Mouse (Mus musculus): ENCODE measurements around the gene Cavin3. TPM values are rescaled to one million over a fixed set of nuclear protein-coding genes. Genes with fewer than 3 reads are reported as not detected.

Cavin3 gene
- 10 to 100 TPM; 22.8 to 26.4 TPM for total RNA-seq (2021)

DNA sequence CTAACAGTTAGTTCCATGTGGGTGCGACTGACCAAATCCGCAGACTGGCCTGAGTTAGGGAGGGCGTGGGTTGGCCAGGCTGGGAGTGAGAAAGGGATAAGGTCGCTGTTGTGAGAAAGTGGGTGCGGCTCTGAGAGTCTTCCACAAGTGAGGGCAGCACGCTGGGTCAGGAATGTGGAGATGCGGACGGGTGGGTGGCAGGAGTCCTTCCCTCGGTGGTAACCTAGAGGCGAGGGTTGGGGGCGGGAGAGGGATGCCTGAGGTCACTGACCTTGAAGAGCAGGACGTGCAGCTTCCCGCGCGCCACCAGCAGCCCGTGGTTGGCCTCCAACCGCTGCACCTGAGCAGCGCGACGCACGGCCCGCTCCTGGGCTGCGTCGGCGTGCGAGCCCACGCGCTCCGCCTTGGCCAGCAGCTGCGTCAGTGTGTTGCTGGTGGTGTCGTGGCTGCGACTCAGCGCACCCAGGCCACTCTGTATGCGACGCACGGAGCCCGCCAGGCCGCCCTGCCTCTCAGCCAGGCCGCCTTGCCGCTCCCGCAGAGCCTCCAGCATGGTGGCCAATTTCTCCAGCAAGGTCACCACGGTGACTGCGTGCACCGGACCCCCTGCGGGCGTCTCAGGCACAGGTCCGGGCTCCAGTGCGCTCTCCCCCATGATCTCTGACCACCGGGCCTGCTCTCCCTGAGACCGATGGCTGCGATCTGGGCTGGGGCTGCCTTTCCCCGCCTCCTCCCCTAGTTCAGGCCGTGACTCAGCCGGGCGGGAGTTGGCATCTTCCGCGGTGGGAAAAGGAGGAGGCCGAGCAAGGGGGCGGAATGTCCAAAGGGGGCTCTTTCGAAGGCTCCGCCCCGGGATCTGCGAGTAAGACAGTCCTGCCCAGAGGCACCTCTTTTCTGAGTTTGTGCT, at the start of gene Cavin3:
Cavin3 (minus strand) TSS at position 796 of the 907 bp plus-strand sequence.
- intact Hi-C loops (cut with DNase I) = loop anchor here (5.0 kb wide), 1 partner anchor 256 kb away; the partner anchor contains the start of genes Ilk and Rrp8
- peak; percentile 89 for DNase-seq (ENCODE audit: low spot score)

- intact Hi-C loops (cut with DNase I) = no loop called here
- no peak for DNase-seq (ENCODE audit: low spot score)
These were observed 46.0 kb upstream of the Cavin3 start for GRCm38 (mm10) chr7:105528094-105528493.

DNA sequence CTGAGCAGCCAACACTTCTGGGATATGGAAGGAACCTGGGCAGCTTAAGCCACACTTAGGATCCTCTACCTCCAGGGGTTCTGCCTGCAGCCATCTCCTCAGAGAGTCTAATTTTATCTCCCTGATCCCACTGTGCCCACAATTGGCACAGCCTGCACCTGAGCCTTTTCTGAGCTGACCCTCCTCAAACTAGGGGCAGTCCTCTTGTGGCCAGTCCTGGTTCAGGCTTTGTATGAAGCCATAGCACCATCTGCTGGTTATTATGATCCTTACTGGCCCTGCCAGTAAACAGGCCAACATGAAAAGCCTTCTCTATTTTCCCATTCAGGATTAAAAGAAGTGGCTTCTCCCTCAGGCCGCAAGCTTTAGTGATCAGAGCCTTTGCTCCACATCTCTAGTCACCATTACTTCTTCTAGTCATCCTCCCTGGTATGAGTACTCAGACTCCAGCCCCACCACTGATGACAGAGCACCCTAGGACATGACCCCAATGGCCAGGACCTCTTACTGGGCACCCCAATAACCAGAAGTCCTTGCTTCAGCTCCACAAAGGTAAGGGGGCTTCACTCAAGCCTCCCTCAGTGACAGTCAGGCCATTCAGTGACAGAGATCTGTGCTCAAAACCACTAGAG, 45.3 kb upstream of the Cavin3 start:
- no peak for DNase-seq (ENCODE audit: low spot score)
- intact Hi-C loops (cut with DNase I) = no loop called here

DNA sequence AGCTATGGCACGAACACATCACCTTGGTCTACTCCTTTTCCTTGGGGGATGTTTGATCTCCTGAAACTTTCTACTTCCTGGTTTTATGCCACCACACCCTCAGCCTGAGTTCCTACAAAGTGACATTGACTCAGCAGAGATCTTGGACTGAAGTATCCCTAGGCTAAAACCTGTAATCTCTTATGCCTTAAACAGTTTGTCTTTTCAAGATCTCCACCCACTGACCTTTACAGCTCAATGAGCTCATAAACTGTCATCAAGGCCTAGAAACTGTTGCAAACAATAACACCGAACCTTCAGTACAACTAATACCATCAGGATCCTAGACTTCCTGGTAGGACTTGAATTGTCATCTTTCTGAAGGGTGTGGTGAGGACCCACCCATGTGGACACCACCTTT, 42.1 kb upstream of the Cavin3 start:
- no peak for DNase-seq (ENCODE audit: low spot score)
- intact Hi-C loops (cut with DNase I) = no loop called here

DNA sequence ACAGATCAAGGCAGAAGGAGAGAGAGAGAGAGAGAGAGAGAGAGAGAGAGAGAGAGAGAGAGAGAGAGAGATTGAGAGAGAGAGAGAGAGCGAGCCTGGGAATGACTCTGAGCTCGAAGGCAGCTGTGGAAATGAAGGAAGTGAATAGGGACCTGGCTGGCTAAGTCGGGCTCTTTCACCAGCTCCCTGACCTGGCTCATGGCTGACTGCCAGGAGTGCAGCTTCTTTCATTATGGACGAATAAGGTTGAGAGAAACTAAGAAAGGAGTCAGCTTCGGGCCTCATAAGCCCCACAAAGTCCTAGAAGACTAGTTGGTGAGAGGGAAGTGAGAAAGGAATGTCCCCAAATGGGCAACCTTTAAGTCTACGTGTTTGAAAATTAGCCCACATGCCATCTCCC, 38.1 kb upstream of the Cavin3 start:
- no peak for DNase-seq (ENCODE audit: low spot score)
- intact Hi-C loops (cut with DNase I) = no loop called here

GRCm38 (mm10) chr7:105519771-105520170, 37.7 kb upstream of the Cavin3 start:
- intact Hi-C loops (cut with DNase I) = no loop called here
- DNase-seq (ENCODE audit: low spot score) = no peak

DNA sequence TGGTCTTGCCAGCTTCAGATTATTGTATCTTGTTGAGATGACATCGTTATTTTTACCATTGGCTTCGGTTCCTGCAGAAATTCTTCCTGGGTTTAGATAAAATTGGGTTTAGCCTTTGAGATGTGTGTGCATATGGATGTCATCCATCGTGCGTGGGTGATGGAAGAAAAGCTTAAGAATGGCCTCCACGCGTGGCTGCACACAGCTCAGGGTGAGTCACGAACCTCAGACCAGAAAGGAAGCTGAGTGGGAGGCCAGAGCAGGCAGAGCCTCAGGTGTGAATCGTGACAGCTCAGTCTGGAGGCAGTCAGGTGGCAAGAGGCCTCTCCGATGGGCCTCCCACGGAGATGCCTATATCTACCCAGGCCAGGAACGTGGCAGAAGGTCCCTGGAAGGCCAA, 37.2 kb upstream of the Cavin3 start:
- DNase-seq (ENCODE audit: low spot score) = no peak
- intact Hi-C loops (cut with DNase I) = no loop called here

GRCm38 (mm10) chr7:105516669-105517360, 34.7 kb upstream of the Cavin3 start:
- intact Hi-C loops (cut with DNase I) = loop anchor here (1.0 kb wide), 1 partner anchor 105 kb away; no protein-coding TSS in a partner anchor
- DNase-seq (ENCODE audit: low spot score) = no peak

GRCm38 (mm10) chr7:105515178-105515577, 33.1 kb upstream of the Cavin3 start:
- DNase-seq (ENCODE audit: low spot score) = peak; percentile 7

GRCm38 (mm10) chr7:105514561-105514960, 32.5 kb upstream of the Cavin3 start:
- intact Hi-C loops (cut with DNase I) = loop anchor here (2.0 kb wide), 1 partner anchor 344 kb away; no protein-coding TSS in a partner anchor
- DNase-seq (ENCODE audit: low spot score) = no peak

More at GRCm38 (mm10) chr7:105515178-105515577, 33.1 kb upstream of the Cavin3 start:
- intact Hi-C loops (cut with DNase I) = loop anchor here (2.0 kb wide), 1 partner anchor 344 kb away; no protein-coding TSS in a partner anchor

- intact Hi-C loops (cut with DNase I) = loop anchor here (2.0 kb wide), 1 partner anchor 343 kb away; no protein-coding TSS in a partner anchor
- no peak for DNase-seq (ENCODE audit: low spot score)
These were observed 31.8 kb upstream of the Cavin3 start for GRCm38 (mm10) chr7:105513845-105514291.

DNA sequence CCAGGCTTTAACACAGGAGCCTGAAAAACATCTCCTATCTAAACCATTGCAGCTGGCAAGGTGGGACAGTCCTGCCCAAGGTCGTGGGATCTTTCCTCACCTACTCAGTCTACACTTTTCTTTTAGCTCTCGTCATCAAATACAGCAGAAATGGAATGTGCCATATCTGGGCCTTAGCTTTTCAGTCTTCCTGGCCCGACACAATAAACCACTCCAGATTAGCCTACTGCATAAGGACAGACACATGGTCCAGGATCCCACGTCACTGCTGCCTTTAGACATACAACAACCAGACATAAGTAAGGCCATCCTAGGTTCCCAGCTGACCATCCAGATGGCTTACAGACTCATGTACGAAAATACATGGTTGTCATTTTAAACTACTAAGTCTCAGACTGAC, 28.0 kb upstream of the Cavin3 start:
- DNase-seq (ENCODE audit: low spot score) = no peak
- intact Hi-C loops (cut with DNase I) = no loop called here

DNA sequence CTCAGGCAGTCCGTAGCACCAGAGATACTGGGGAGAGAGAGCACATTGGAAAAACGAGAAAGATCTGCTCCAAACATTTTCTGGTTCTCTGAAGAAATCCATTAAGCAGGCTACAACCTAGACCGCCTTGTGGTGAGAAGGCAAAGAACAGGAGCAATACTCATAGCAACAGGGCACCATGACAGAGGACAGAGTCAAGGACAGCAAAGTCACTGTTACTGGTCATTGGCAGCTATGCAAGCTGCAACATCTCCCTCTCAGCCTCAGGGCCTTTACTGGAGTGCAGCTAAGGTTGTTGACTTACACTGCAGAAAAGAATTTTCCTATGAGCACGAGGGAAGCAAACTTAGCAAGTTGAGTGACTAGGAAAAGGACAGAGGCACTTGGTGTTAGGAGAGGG, 25.2 kb upstream of the Cavin3 start:
- intact Hi-C loops (cut with DNase I) = no loop called here
- DNase-seq (ENCODE audit: low spot score) = no peak

- intact Hi-C loops (cut with DNase I) = no loop called here
- no peak for DNase-seq (ENCODE audit: low spot score)
These were observed 19.9 kb upstream of the Cavin3 start for GRCm38 (mm10) chr7:105501984-105502383.

DNA sequence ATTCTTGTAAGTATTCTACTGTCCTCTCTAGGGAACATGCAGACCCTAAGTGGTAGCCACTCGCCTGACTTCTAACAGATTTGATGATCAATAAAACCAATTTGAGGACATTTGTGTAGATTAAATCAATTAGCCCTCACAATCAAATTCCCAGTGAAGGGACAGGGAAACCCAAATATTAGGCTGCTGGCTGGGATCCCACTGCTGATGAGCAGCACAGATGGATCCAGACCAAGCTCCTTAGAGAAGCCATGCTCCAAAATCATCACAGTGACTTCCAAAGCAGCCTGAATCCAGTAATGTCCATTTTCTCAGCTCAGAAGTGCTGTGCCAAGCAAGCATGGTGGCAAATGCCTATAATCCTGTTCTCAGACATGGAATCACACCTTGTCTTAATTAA, 17.6 kb upstream of the Cavin3 start:
- intact Hi-C loops (cut with DNase I) = no loop called here

GRCm38 (mm10) chr7:105498854-105499492, 16.9 kb upstream of the Cavin3 start:
- DNase-seq (ENCODE audit: low spot score) = no peak
- intact Hi-C loops (cut with DNase I) = no loop called here

More for the DNA sequence above, 17.6 kb upstream of the Cavin3 start:
- no peak for DNase-seq (ENCODE audit: low spot score)

DNA sequence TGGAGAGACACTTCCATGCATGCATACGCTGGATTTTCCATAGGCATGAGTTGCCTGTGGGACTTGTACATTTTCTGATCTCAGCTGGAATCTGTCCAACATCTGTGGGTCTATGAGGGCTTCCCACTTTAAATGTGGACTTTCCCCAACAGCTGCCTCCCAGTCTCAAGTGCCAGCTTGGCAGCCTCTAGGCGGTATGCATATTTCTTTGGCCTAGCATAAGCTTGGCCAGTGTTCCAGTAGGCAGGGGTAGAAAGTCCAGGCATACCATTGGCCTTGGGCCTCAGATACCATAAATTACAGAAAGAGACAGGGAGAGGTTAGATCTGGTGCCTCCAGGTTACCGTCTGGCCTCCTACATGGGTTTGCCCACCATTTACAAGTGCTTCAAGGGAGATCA, 15.8 kb upstream of the Cavin3 start:
- intact Hi-C loops (cut with DNase I) = no loop called here
- DNase-seq (ENCODE audit: low spot score) = no peak

- intact Hi-C loops (cut with DNase I) = no loop called here
These were observed 5.2 kb upstream of the Cavin3 start for GRCm38 (mm10) chr7:105487104-105487876.

DNA sequence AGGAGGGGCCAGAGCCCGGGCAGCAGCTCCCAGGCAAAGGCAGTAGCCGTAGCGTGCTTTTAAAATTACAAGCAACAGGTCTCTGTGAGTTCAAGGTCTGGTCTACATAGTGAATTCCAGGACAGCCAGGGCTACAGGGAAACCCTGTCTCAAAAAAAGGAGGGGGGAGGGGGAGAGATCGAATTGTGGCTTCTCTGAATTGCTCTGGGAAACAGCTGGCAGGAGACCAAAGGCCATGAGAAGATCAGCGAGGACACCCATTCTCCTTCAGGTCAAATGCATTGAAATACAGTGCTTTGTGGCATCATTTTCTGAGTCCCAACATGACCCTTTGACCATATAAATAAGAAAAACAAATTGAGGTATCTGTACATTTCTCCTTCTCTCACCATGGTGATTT, 2.9 kb upstream of the Cavin3 start:
- intact Hi-C loops (cut with DNase I) = no loop called here

More at GRCm38 (mm10) chr7:105487104-105487876, 5.2 kb upstream of the Cavin3 start:
- no peak for DNase-seq (ENCODE audit: low spot score)

More for the DNA sequence above, 2.9 kb upstream of the Cavin3 start:
- no peak for DNase-seq (ENCODE audit: low spot score)
